Mouse (Mus musculus): ENCODE measurements around the gene Magea3. TPM values are rescaled to one million over a fixed set of nuclear protein-coding genes. Genes with fewer than 3 reads are reported as not detected.
"Not testable (repeated sequence)": the region's sequence is repeated elsewhere in the genome, so short reads cannot be mapped to it uniquely, and the experiment has no call there.

Magea3 gene
- polyA plus RNA-seq (2012; rRNA removed) (not detected in 2 replicates), polyA plus RNA-seq (2014; fragmentation: Nextera tagmentation; extraction: Ambion mirVana) (not detected in 2 replicates)

DNA sequence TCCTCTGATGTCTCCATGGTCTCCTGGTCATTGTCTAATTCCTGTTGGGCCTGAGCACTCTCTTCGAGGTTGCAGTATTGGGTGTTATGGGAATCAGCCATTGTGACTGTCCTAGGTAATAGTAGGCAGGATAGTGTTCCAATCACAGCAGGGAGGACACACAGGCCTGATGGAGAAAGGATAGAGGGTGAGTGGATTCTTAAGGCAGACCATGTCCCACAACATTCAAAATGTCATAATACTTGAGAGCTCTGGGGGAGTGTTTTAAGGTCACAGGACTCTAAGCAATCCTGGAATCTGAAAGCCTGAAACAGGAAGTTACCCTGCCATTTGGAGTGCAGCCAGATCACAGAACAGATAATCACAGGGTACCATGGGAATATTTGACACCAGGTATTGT is at the start of gene Magea3:
Gene Magea3 (minus strand): TSS at position 101 of the 400 bp plus-strand sequence.
- not testable (repeated sequence) for H3K9me3 ChIP-seq (ENCODE audit: control insufficient read depth, low read length); H3K4me3 ChIP-seq (ENCODE audit: insufficient read depth in 1 of 2, low read depth in 2 of 2, low read length in 2 of 2); DNase-seq (ENCODE audit: low read depth in 3 of 3, low spot score in 3 of 3); H3K4me2 ChIP-seq (ENCODE audit: low read depth); H3K4me1 ChIP-seq (replicated peaks; ENCODE audit: control insufficient read depth in 2 of 2, insufficient read depth in 2 of 2, low read length in 1 of 2); H3K36me3 ChIP-seq (replicated peaks; ENCODE audit: control insufficient read depth, insufficient read depth, low read depth); H3K27me3 ChIP-seq (ENCODE audit: control insufficient read depth, insufficient read depth, low read length); H3K9ac ChIP-seq (replicated peaks); ATAC-seq (ENCODE audit: insufficient read depth); H3K27ac ChIP-seq
- WGBS (ENCODE audit: insufficient replicate concordance): 42% methylated on average over 1 of the region's 1 CpGs

DNA sequence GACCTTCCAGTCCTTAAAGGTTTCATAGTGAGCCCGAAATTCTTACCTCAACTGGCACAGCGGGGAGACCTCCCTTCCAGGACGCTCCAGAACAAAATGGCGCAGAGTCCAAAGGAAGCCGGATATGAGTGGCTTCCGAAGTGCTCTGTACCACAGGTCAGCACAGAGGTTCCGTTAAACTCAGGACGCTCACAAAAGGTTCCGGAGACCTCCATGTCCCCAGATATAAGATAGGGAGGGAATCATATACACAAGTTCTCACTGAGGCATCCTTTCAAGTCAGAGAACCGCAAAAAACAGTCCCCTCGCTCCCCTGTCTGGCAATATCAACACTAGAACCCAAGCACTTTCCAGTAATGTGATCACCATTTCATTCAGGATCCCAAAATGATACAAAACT is 46.4 kb upstream of the Magea3 start, which contains the start of gene Magea8:
Gene Magea8 (minus strand): TSS at position 101 of the 400 bp plus-strand sequence.
- not testable (repeated sequence) for DNase-seq (ENCODE audit: low read depth in 3 of 3, low spot score in 3 of 3); H3K36me3 ChIP-seq (replicated peaks; ENCODE audit: control insufficient read depth, insufficient read depth, low read depth); H3K9me3 ChIP-seq (ENCODE audit: control insufficient read depth, low read length); H3K27ac ChIP-seq; H3K27me3 ChIP-seq (ENCODE audit: control insufficient read depth, insufficient read depth, low read length); ATAC-seq (ENCODE audit: insufficient read depth); H3K4me2 ChIP-seq (ENCODE audit: low read depth); H3K4me1 ChIP-seq (replicated peaks; ENCODE audit: control insufficient read depth in 2 of 2, insufficient read depth in 2 of 2, low read length in 1 of 2); H3K4me3 ChIP-seq (ENCODE audit: insufficient read depth in 1 of 2, low read depth in 2 of 2, low read length in 2 of 2); H3K9ac ChIP-seq (replicated peaks)
- 76% methylated on average over 10 of the region's 11 CpGs for WGBS (ENCODE audit: insufficient replicate concordance)

DNA sequence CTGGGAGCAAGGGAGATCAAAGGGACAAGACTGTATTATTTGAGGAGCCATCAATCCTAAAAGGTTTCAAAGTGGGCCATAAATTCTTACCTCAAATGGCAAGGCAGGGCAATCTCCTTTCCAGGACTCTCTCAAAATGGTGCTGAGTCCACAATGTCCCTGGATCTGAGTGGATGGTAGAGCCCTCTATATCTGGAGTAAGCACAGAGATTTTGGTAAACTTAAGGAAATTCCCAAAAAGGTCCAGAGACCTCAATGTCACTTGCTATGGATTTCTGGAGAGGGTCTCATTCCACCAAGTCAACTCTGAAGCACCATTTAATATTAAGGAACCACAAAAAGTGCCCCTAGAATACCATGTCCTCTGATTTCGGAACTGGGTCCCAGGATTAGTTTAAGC is 13.4 kb downstream of the Magea3 start, which contains the start of gene Magea6:
Gene Magea6 (minus strand): TSS at position 101 of the 400 bp plus-strand sequence.
- not testable (repeated sequence) for ATAC-seq (ENCODE audit: insufficient read depth); H3K4me1 ChIP-seq (replicated peaks; ENCODE audit: control insufficient read depth in 2 of 2, insufficient read depth in 2 of 2, low read length in 1 of 2); H3K9me3 ChIP-seq (ENCODE audit: control insufficient read depth, low read length); H3K36me3 ChIP-seq (replicated peaks; ENCODE audit: control insufficient read depth, insufficient read depth, low read depth); H3K27me3 ChIP-seq (ENCODE audit: control insufficient read depth, insufficient read depth, low read length); H3K4me3 ChIP-seq (ENCODE audit: insufficient read depth in 1 of 2, low read depth in 2 of 2, low read length in 2 of 2); H3K27ac ChIP-seq; H3K9ac ChIP-seq (replicated peaks); H3K4me2 ChIP-seq (ENCODE audit: low read depth); DNase-seq (ENCODE audit: low read depth in 3 of 3, low spot score in 3 of 3)
- WGBS (ENCODE audit: insufficient replicate concordance): 30% methylated on average over 1 of the region's 1 CpGs

Other genes starting within 250 kb of the Magea3 start
- gene Cldn34b1, start 59.2 kb downstream of the Magea3 start, polyA plus RNA-seq (2012; rRNA removed): not detected in 2 replicates
- gene Cldn34b1, start 59.2 kb downstream of the Magea3 start, polyA plus RNA-seq (2014; fragmentation: Nextera tagmentation; extraction: Ambion mirVana): not detected in 2 replicates
- gene Magea6, start 13.5 kb downstream of the Magea3 start, polyA plus RNA-seq (2012; rRNA removed): not detected in 2 replicates
- not detected in 2 replicates for gene Magea6, start 13.5 kb downstream of the Magea3 start, polyA plus RNA-seq (2014; fragmentation: Nextera tagmentation; extraction: Ambion mirVana)
- gene Magea8, start 46.3 kb upstream of the Magea3 start, polyA plus RNA-seq (2012; rRNA removed): not detected in 2 replicates
- not detected in 2 replicates for gene Magea8, start 46.3 kb upstream of the Magea3 start, polyA plus RNA-seq (2014; fragmentation: Nextera tagmentation; extraction: Ambion mirVana)
- not detected in 2 replicates for gene Magea5, start 113.6 kb upstream of the Magea3 start, polyA plus RNA-seq (2012; rRNA removed)
- not detected in 2 replicates for gene Magea5, start 113.6 kb upstream of the Magea3 start, polyA plus RNA-seq (2014; fragmentation: Nextera tagmentation; extraction: Ambion mirVana)
- gene Magea1, start 140.3 kb upstream of the Magea3 start, polyA plus RNA-seq (2012; rRNA removed): not detected in 2 replicates
- not detected in 2 replicates for gene Magea1, start 140.3 kb upstream of the Magea3 start, polyA plus RNA-seq (2014; fragmentation: Nextera tagmentation; extraction: Ambion mirVana)
- gene Magea2, start 144.2 kb upstream of the Magea3 start, polyA plus RNA-seq (2012; rRNA removed): not detected in 2 replicates
- gene Magea2, start 144.2 kb upstream of the Magea3 start, polyA plus RNA-seq (2014; fragmentation: Nextera tagmentation; extraction: Ambion mirVana): not detected in 2 replicates
- not detected in 2 replicates for gene Cldn34b2, start 178.9 kb upstream of the Magea3 start, polyA plus RNA-seq (2012; rRNA removed)
- gene Cldn34b2, start 178.9 kb upstream of the Magea3 start, polyA plus RNA-seq (2014; fragmentation: Nextera tagmentation; extraction: Ambion mirVana): not detected in 2 replicates